Mouse (Mus musculus) olfactory bulb, adult 2 months (tissue): ENCODE measurements around the gene Rreb1.

Experiments used
- CTCF ChIP-seq: fragments of 200-500 bp; IDR thresholded peaks from 2 replicates; pipeline ENCODE4 v1.5.1; 2012; ENCODE audit warnings: low read depth, mild to moderate bottlenecking, low read length, moderate library complexity; ENCODE audit not compliant: insufficient read depth
- POLR2A ChIP-seq: fragments of 200-500 bp; IDR thresholded peaks from 2 replicates; pipeline ENCODE4 v1.6.1; 2012; ENCODE audit warnings: mild to moderate bottlenecking, low read depth, low read length, moderate library complexity; ENCODE audit not compliant: insufficient read depth

- TF ChIP-seq CTCF (no peak), POLR2A (no peak)
Measured at GRCm38 (mm10) chr13:37853441-37853840, 75.2 kb downstream of the Rreb1 start.
